Mouse (Mus musculus) liver, embryonic 14.5 days (tissue): ENCODE measurements around the gene Slx4ip. TPM values are rescaled to one million over a fixed set of nuclear protein-coding genes. Genes with fewer than 3 reads are reported as not detected.

ENCODE experiments used
- ATAC-seq: fragments of 200-750 bp; cut with Nextera tagmentation; 2 replicates; pipeline ENCODE4 v1.8.0; 2017; ENCODE audit warnings: moderate number of reproducible peaks, mild to moderate bottlenecking, moderate library complexity; ENCODE audit not compliant: insufficient read depth
- DNase-seq, 3 experiments: peaks; one replicate each; pipeline ENCODE4 v3.0.0-alpha.2; 2012 to 2013; ENCODE audit warnings: low read depth in 3 of 3, low spot score in 3 of 3
- H3K27ac ChIP-seq: fragments of 300-500 bp; sonication (generic); 2 replicates; pipeline ENCODE4 v1.5.1; 2014; ENCODE audit warnings: moderate library complexity, mild to moderate bottlenecking, control low read depth, inconsistent platforms
- H3K27me3 ChIP-seq: fragments of 300-500 bp; sonication (generic); 2 replicates; pipeline ENCODE4 v1.6.1; 2014; ENCODE audit warnings: mild to moderate bottlenecking, low read length, moderate library complexity; ENCODE audit not compliant: control insufficient read depth, insufficient read depth
- H3K36me3 ChIP-seq: fragments of 300-500 bp; sonication (generic); replicated peaks from 2 replicates; pipeline ENCODE4 v1.6.1; 2014; ENCODE audit warnings: low read depth; ENCODE audit not compliant: control insufficient read depth, insufficient read depth
- H3K4me1 ChIP-seq, 2 experiments: fragments of 200-500 bp in 1 of 2; fragments of 300-500 bp in 1 of 2; sonication (generic) in 1 of 2; replicated peaks; 2 replicates each; pipeline ENCODE4 v1.6.1; 2012 to 2014; ENCODE audit warnings: antibody characterized with exemption in 1 of 2, inconsistent platforms in 1 of 2, low read length in 1 of 2; ENCODE audit not compliant: control insufficient read depth in 2 of 2, insufficient read depth in 2 of 2
- H3K4me2 ChIP-seq: fragments of 300-500 bp; sonication (generic); 2 replicates; pipeline ENCODE4 v1.6.1; 2014; ENCODE audit warnings: low read depth, mild to moderate bottlenecking, control low read depth, moderate library complexity
- H3K4me3 ChIP-seq, 2 experiments: fragments of 200-500 bp in 1 of 2; fragments of 300-500 bp in 1 of 2; sonication (generic) in 1 of 2; 2 replicates each; pipeline ENCODE4 v1.5.1; 2012 to 2014; ENCODE audit warnings: low read depth in 2 of 2, low read length in 2 of 2, mild to moderate bottlenecking in 2 of 2, control low read depth in 1 of 2, inconsistent platforms in 1 of 2, moderate library complexity in 1 of 2; ENCODE audit not compliant: insufficient read depth in 1 of 2
- H3K9ac ChIP-seq: fragments of 300-500 bp; sonication (generic); replicated peaks from 2 replicates; pipeline ENCODE4 v1.6.1; 2014; ENCODE audit warnings: mild to moderate bottlenecking, control low read depth, moderate library complexity
- H3K9me3 ChIP-seq: fragments of 300-500 bp; sonication (generic); 2 replicates; pipeline ENCODE4 v1.6.1; 2016; ENCODE audit warnings: low read length, mixed read lengths; ENCODE audit not compliant: control insufficient read depth
- CTCF ChIP-seq: IDR thresholded peaks from 2 replicates; pipeline ENCODE4 v1.5.1; 2016; ENCODE audit warnings: antibody characterized with exemption, low read depth, control low read depth
- EP300 ChIP-seq: IDR thresholded peaks from 2 replicates; pipeline ENCODE4 v1.6.1; 2016; ENCODE audit warnings: antibody characterized with exemption, low read depth
- WGBS: fragments of 180-500 bp; shearing (Covaris S2); extraction: QIAGEN DNeasy Blood & Tissue Kit; methylation state at CpG from one replicate; pipeline ENCODE4 v1.1.7; 2014; ENCODE audit not compliant: insufficient replicate concordance; 5-methylcytosine and 5-hydroxymethylcytosine counted together
- polyA plus RNA-seq, 2 experiments: library from polyadenylated mRNA; depleted of rRNA in 1 of 2; stranded (reverse) in 1 of 2; unstranded in 1 of 2; fragments of >200 nt; fragmentation: Nextera tagmentation in 1 of 2; extraction: Ambion mirVana in 1 of 2; gene quantifications; 2 replicates each; pipeline versions ENCODE4 v1.2.1 to v1.2.3; 2012 to 2014

Slx4ip gene
- polyA plus RNA-seq (2012; rRNA removed) (0.74 and 1.2 TPM in 2 replicates), polyA plus RNA-seq (2014; fragmentation: Nextera tagmentation; extraction: Ambion mirVana) (1.8 and 1.9 TPM in 2 replicates)

GRCm38 (mm10) chr2:136891068-136891950 is at the start of gene Slx4ip, which contains the start of the genes AL731706.1 and Mkks:
TSS of gene Slx4ip (plus strand) at chr2:136891218.
TSS of gene AL731706.1 (minus strand) at chr2:136891389.
TSS of gene Mkks (minus strand) at chr2:136891389.
- H3K9me3 ChIP-seq = no peaks in the 10 kb centered on the region
- no peaks in the 10 kb centered on the region for H3K27me3 ChIP-seq
- H3K4me3 ChIP-seq = peak within 1 kb of the TSS; percentile 61 to 100
- peak within 1 kb of the TSS; percentile 78 for H3K4me2 ChIP-seq
- peaks cover 14% of the 10 kb centered on the region in 2 experiments for H3K4me1 ChIP-seq
- under 1% methylated on average over 49 of the region's 49 CpGs for whole genome bisulfite sequencing
- TF ChIP-seq CTCF (peak; percentile 17; the same call in 1 of the 2 replicates), EP300 (no peak; the same call in 1 of the 2 replicates)
- H3K27ac ChIP-seq = peak within 1 kb of the TSS; percentile 84
- ATAC-seq = peak; percentile 92
- no peaks in the 10 kb centered on the region for H3K36me3 ChIP-seq
- DNase-seq = peak; percentile 99
- peak within 1 kb of the TSS; percentile 83 for H3K9ac ChIP-seq

- no peak for ATAC-seq
- TF ChIP-seq CTCF (no peak), EP300 (no peak)
- no peaks in the 10 kb centered on the region for H3K27me3 ChIP-seq
- no peak for DNase-seq
- no peaks in the 10 kb centered on the region for H3K36me3 ChIP-seq
- no peak overlapping the region for H3K4me2 ChIP-seq
- H3K4me1 ChIP-seq = no peaks in the 10 kb centered on the region
- H3K9me3 ChIP-seq = no peaks in the 10 kb centered on the region
- WGBS = 31% methylated on average over 3 of the region's 3 CpGs
- no peak overlapping the region for H3K4me3 ChIP-seq
- no peak overlapping the region for H3K9ac ChIP-seq
- no peak overlapping the region for H3K27ac ChIP-seq
Observed at GRCm38 (mm10) chr2:136850366-136850765, 40.7 kb upstream of the Slx4ip start.

GRCm38 (mm10) chr2:136854543-136855388 is 36.3 kb upstream of the Slx4ip start:
- DNase-seq = no peak
- no peak overlapping the region for H3K9ac ChIP-seq
- 46% methylated on average over 5 of the region's 5 CpGs for WGBS

GRCm38 (mm10) chr2:136885579-136885978 is 5.4 kb upstream of the Slx4ip start, which contains the start of gene AL731706.2:
TSS of gene AL731706.2 (minus strand) at chr2:136885679.
- TF ChIP-seq CTCF (no peak), EP300 (no peak)
- H3K36me3 ChIP-seq = peaks cover 13% of the 10 kb centered on the region
- DNase-seq = no peak
- H3K27me3 ChIP-seq = no peaks in the 10 kb centered on the region
- 68% methylated on average over 2 of the region's 2 CpGs for whole genome bisulfite sequencing
- no peak within 1 kb of the TSS for H3K4me3 ChIP-seq
- H3K27ac ChIP-seq = no peak within 1 kb of the TSS
- no peak within 1 kb of the TSS for H3K9ac ChIP-seq
- no peak within 1 kb of the TSS for H3K4me2 ChIP-seq
- H3K9me3 ChIP-seq = no peaks in the 10 kb centered on the region
- peaks cover 5% of the 10 kb centered on the region in 2 experiments for H3K4me1 ChIP-seq
- ATAC-seq = no peak

More at GRCm38 (mm10) chr2:136854543-136855388, 36.3 kb upstream of the Slx4ip start:
- no peaks in the 10 kb centered on the region for H3K9me3 ChIP-seq
- no peak overlapping the region for H3K4me2 ChIP-seq
- H3K4me3 ChIP-seq = no peak overlapping the region
- no peak for ATAC-seq
- H3K27me3 ChIP-seq = no peaks in the 10 kb centered on the region
- H3K27ac ChIP-seq = no peak overlapping the region
- H3K36me3 ChIP-seq = no peaks in the 10 kb centered on the region
- TF ChIP-seq CTCF = no peak
- no peak for TF ChIP-seq EP300
- no peaks in the 10 kb centered on the region for H3K4me1 ChIP-seq
